Mouse (Mus musculus) lung, postnatal 14 days (tissue): Measurements from ENCODE around the gene Tmem189.

Experiments used
- DNase-seq: peaks from one replicate; pipeline ENCODE4 v3.0.0; 2021

The Tmem189 gene

DNA sequence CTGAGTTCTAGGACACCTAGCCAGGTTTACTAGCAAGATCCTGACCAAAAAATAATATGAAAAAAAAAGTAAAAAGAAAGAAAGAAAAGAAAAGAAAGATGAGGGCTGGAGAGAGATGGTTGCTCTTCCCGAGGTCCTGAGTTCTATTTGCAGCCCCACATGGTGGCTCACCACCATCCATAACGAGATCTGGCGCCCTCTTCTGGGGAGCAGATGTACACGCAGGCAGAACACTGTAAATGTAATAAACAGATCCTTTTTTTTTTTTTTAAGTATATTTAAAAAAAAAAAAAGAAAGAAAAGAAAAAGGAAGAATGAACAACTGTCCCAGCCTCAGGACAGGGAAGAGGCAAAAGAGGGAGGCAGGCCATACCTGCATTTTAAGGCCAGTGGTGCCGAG, 11.0 kb downstream of the Tmem189 start:
- DNase-seq: no peak

DNA sequence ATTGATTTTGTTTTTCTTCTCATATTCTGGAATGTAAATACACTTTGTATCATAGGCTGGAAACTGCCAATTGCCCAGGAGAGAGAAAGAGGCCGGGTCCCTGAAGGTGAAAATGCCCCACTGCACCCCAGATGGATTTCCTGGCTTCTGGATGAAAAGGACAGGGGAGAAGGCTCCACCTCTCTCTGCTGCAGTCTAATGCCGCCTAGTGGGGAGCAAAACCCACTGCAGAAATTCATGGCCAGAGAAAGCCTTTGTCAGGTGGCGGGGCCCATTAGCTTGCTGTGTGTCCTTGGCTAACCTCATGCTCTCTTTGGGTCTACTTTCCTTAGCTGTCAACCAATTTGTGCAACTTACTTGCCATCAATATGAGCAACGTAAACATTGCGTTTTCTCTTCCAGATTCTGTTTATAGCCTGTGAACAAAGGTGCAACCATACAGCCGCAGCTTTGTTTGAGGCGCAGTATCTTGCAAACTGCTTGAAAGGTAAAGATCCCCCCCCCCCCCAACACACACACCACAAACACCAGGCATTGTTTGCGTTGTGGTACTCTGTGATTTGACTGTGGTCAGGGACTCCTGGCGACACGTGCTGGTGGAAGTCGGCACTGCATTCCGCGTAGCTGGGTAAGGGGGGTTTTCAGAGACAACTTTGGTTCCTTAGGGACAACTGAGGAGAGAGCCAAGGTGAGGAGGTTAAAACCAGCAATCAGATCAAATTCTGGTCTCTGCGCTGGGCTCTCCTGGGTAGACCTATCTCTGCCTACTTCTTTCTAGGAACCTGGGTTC, 14.3 kb downstream of the Tmem189 start:
- peak; percentile 58 for DNase-seq

DNA sequence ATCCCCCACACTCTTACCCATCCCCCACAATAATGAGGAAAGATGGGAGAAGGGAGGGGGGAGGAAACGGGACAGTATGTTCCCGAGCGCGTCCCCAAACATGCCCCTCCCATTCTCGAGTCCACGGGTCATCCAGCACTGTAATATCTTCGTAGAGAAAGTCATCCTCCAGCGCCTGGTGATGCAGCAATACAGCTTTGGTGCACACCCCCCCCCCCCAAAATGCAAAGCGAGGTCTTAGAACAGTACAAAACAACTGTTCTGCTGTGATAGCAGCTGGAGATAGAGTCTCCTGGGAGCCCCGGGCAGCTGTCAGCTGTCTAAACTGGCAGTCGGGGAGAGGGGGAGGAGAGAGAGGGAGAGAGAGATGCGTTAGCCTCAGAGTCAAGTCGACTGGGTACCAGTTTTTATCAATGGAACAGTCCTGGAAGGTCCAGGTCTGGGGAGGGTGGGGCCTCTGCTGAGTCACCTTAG, 17.4 kb downstream of the Tmem189 start:
- no peak for DNase-seq

DNA sequence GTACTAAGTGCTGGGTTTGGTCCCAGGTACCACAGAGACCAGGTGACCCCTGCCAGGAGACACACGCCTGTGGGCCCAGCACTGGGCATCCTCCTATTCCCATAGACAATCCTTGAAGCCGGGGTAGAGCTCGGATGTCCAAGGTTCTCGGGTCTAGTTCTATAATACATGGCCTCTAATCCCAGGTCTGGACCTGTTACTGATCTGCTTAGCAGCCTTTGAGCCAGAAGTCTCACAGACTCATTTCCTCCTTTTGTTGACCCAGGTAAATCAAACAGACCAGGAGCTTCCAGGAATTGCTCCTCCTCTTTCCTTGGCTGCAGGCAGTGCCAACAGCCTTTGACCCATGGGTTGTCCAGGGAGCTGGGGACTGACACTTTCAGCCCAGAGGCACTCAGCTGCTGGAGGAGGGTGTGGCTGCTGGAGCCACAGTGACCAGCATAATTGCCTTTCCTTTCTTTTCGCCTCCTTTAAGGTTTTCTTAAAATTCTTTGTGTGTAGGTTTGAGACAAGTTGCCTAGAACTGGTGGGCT, 18.5 kb downstream of the Tmem189 start:
- DNase-seq: no peak

DNA sequence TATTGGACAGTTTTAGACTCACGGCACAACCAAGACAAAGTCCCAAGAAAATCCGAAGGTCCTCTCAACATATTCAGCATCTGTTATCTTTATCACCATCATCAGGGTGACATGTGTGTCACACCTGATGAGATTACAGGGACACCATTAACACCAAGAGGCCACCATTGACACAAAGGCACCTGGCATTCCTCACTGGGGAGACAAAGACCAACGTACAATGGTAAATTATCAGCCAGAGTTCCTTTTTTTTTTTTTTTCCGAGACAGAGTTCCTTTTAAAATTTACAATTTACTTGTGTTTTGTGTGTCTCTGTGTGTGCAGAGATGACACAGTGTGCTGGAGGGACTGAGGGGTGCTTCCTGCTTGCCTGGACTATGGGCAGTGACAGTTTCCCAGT, 20.2 kb downstream of the Tmem189 start:
- no peak for DNase-seq

DNA sequence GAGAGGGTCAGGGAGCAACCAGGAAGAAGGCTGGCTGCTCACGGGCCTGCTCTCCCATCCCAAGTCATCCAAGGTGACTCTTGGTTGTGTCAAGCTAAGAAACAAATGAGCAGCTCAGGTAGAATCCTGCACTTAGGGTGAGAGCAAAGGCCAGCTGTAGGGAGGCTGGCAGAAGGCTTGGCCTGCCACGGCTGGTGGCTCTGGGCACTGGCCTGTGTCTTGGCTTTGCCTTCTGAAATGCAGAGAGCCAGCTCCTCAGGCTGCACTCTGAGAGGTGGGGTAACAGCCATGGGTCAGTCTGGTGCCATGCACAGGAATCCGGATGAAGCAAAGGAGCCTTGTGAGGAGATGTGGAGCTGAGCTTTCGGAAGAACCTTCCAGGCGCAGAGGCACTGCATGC, 21.2 kb downstream of the Tmem189 start:
- DNase-seq: no peak

DNA sequence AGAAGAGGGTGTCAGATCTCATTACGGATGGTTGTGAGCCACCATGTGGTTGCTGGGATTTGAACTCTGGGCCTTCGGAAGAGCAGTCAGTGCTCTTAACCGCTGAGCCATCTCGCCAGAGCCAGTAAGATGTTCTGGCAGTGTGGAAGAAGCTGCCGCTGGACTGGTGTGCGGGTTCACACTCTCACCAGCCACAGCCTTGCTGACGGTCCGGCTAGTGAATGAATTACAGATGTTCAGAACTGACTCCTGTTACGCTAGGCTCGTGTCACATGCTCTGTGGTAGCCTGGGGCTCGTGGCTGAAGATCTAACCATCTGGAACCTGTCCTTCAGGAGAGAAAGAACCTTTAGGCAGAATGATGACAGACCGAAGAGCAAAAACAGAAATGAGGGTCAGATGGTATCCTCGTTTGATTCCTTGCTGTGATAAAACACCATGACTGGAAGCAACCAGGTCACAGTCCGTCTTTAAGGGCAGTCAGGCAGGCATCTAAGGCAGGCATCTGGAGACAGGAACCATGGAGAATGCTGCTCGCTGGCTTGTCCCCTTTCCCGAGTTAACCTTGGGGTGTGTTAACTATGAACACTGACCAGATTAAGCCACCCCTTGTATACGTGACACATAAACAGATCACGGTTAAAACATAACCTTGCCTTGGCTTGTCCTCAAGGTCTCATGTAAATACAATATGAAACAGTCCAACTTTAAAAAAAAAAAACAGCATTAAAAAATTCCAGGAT, 23.5 kb downstream of the Tmem189 start:
- no peak for DNase-seq

DNA sequence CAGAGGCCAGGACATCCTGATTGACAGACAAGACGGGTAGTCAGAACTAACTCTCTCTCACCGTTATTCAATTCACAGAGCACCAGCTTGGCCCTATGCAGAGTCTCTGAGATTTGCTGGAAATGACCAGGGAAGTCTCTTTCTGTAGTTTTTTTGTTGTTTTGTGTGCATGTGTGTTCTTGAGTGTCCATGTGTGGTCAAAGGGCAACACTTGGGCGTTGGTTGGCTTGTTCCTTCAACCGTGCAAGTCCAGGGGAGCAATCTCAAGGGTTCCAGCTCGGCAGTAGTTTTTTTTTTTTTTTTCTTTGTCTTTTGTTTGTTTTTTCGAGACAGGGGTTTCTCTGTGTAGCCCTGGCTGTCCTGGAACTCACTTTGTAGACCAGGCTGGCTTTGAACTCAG, 26.9 kb downstream of the Tmem189 start:
- no peak for DNase-seq

DNA sequence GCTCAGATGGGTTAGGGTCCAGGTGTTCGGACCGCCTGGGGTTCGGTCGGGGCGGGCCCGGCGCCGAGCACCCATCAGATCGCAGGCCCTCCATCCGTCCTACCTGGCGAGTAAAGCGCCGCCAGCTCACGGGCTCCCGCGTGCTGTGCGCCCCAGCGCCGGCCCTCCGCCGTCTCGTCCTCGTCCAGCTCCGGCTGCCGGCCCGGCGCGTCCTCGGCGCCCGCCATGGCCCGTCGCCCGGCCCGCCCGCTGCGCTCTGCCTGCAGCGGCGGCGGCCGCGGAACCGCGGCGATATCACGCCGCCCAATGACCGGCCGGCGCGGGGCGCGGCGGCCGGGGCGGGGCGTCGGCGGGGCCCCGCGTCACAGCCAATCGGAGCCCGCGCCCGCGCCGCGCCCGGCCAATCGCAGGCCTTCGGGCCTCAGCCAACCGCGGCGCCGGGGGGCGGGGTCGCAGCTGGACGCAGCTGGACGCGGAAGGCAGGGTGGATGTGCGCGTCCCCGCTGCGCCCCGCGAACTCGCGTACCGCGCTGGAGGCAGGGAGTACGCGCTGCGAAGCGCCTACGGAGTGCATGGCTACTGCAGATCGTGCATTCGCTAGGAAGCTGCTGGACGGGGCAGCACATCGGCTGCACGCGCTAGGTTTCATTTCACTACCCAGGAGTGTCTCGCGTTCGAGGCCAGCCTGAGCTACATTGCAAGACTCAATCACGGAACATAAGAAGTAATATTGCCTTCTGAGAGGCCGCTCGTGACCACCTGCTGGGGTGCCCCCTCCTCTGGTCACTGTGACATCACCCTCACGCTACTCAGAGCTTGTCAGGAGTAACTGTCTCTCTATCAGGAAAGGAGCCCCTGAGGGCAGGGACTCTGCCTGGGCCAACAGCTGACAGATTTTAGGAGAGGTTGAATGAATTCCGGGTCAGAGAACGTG, 28.1 kb downstream of the Tmem189 start, which contains the start of gene Gm20431:
Gene Gm20431, minus strand, starts transcription at position 227 of the 934 bp plus-strand sequence.
- peak; percentile 97 for DNase-seq

DNA sequence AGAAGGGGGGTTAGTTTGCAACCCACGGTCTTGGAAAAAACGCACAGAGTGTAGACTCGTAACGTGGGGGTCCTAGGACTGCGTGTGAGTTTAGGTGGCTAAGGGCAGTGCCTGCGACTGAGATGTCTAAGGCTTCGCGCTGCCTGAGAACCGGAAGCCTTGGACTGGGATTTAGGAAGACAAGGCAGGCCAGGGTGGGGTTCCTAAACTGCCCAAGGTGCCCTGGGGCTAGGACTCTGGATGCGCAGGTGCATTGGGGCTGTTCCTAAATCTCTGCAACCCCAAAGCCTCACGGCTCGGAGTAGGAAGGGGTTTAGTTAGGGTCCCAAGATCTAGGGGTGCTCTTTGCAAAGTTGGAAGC, 29.0 kb downstream of the Tmem189 start:
- DNase-seq: no peak

DNA sequence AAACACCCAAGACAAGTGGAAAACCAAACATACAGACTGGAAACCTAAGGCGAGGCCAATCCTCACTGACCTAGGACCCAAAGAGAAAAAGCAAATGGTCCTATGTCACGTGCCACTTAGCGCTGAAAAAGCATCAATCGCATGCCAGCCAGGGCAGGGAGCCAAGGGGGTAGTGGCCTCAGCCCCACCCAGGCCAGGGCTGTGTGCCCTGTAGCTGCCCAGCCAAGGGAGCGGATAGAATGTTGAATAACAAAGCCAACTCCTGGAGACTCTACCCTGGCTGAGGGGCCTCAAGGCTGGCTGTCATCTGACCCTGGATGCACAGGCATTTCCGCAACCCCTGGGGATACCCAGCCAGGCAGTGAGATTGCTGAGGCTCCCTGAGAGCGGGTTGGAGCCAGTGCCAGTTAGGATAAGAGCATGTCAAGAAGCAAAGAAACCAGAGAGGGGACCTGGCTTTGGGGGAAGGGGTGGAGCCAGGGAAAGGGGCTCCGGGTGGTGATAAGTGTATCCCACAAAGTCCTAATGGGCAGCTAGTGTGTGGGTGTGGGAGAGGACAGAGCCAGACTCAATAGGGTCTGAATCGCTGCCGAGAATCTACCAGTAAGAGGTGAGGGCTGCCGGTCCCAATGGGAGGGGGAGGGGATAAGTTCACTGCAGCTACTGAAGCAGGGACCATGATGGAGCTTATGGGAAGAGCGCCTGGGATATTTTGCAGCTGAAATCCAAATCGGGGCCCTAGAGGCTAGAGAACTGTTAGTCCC, 29.6 kb downstream of the Tmem189 start:
- DNase-seq: peak; percentile 86

DNA sequence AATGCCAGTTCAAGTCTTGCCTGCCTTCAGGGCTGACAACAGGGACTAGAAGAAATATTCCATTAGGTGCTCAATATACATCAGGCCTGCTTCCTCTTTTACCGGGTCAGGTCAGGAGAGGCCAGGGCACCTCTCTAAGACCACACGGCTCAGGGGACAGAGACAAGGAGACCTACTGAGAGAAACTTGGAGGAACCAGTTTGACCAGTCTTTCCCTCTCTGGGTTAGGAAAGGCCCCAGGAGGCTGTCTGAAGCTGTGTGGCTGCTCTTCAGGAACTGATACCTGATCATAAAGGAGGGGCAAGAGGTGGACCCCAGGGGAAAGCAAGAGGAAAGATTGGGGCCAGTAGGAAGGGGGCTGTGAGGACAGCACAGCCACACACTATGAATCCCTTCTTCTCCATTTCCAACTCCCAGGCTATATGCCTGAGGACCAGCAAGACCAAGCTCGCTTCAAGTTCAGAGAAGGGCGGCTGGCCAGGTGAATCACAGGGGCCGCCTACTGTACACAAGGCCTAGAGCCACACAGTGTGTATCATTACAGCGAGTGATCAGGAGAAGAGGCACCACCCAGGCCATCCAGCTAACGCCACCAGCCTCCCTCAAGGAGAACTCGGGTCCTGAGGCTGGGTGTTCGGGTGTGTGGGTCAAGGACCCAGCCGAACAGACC, 30.3 kb downstream of the Tmem189 start:
- peak; percentile 45 for DNase-seq

DNA sequence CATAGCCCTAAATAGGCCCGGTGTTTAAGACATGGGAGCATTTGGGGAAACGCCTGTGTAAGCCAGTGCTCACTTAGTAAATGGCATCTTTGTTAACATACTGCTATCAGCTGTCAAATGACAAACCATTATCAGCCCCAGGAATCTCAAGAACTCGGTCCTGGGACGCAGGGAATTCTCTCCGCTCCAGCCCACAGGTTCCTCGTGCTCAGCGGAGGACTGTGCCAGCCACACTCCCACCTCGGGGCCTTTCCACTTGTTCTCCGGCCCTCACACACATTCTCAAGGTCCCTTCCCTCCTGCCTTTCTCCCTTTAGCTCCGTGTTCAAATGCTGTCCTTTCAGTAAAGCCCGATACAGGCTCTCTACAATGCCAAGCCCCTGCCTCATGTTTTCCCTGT, 30.9 kb downstream of the Tmem189 start:
- no peak for DNase-seq

DNA sequence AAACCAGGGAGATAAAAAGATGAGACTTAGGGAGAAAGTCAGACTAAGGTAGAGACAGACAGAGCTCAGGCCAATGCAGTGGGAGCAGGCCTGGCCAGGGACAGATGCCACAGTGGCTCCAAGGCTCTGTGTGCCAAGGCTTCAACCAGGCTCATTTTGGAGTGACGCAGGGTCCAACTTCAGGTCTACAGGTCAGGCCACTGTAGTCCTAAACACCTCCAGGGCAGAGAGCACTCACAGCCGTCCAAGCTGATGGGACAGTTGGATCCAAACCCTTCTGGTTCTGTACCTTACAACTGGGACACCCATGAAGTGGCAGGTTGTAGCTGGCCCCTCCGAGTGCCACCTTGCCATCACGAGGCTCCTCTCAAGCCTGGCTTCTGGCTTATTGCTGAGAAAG, 31.6 kb downstream of the Tmem189 start:
- no peak for DNase-seq

DNA sequence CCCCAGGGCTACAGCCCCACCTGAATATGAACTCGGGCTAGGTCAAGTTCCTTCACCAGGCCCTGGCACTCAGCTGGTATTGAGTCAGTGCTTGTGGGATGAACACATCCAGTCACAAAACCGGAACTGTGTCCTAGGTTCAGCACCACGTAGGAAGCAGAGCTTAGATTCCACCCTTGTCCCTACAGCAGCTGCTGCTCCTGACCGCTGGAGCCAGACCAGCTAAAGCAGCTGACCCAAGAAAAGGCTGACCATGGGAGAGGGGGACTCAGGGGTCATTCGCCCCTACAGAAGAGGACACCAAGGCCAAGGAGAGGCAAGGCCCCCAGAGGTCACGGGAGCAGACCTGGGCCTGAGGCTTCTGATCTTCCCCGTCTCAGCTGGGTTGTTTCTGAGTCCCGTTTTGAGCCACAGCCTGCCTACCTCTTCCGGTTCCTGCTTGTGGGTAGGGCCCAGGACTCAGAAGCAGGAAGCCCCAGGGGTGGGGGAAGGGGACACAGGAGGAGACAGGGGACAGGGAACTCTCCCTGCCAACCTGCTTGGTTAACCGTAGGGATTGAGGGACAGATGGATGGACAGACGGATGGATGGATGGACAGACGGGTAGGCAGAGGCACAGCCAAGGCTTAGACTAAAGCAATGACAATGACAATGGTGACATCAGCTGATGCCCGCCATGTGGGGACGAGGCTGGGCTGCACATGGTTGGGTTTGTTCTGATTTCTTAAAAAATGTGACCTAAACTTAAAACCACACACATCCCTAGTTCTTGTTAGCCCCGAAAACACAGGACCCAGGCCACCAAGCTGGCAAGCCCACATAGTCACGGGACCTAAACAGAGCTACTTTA, 32.8 kb downstream of the Tmem189 start:
- DNase-seq: peak; percentile 60

DNA sequence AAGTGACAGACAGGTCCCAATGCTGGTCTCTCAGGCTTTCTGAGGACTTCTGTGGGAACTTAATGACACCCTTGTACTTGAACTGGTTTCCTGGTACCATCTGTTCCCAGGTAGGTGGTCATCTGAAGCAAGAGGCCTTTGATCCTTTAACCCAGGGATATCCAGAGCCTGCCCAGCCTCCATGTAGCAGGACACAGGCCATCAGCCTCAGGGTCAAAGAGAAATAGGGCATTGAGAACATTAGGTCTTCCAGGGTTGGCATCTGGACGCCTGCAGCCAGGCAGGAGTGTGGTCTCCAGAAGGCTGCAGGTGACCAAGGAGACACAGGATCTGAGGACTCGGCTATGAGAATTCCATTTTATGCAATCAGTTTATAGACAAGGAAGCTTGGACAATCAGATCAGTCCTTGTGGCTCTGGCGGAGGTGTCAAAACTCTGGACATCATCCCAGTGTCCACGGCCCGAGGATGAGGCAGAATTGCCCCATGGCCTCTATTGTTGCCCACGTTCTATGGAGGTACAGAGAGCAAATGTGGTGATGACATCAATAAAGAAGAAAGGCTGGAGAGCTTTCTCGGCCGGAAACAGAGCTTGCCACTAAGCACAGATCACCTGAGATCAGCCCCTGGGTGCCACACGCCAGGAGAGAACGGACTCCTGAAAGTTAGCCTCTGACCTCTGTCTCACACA, 34.6 kb downstream of the Tmem189 start:
- DNase-seq: no peak

DNA sequence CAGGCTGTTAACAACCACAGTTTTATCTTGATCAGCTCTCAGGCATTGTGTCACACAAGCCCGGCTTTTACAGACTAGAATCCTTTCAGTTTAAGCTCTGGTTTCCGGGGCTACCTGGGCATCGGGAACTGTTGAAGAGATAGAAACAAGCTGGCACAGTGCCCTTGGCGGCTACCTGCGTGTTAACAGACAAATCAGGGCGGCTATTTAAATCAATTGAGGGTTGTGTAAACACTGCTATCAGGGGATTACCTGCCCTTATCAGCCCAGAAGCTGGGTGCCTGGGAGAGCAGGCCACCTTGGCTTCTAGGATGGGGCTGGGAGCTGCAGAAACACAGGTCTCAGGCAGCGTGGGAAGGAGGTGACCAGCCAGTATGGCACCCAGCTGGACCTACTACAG, 36.9 kb downstream of the Tmem189 start:
- DNase-seq: no peak

DNA sequence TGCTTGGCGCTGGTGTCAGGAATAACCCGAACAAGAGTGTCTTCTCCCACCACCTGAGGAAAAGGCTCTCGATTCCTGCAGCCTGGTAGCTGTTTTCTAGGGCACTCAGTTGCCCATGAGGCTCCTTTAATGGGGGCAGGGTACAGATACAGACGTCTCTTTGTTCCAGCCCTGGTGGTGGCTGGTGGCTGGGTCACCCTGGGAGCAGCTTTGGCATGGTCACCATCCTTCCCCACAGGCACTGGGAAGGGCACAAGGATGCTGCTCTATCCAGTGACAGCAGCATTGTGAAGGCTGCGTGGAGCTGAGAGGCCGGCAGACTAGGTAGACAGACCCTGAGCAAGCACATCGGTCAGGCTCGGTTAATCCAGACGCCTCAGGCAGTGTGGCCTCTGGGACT, 38.0 kb downstream of the Tmem189 start:
- DNase-seq: no peak

DNA sequence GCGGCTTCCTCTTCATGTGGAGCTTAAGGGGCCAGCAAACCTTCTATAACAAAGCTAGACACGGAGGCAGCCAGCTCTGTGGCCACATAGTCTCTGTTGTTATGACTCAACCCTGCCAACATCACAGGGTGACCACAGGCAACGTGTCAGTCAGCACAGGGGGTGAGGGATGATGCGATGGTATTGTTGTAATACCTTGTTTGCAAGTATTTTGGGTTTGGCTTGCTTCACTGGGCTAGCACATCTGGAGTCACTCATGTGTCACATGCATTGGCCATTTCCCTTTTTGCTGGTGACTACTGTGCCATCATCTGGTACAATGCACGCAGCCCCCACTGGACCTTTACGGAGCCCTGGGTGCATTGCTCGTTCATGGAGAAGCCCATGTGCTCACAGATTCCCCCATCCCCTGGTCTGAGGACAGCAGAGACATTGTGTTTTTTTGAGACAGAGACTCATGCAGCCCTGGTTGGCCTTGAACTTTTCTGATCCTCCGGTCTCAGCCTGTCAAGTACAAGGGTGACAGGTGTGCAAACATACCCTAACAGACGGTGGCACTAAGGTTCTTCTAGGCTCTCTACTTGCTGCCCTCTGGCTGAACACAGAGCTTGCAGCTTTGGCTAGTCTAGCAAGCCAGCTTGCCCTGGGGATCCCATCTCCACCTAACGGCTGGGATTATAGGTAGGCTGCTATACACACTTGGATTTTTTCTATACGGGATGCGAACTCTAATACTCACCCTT, 40.2 kb downstream of the Tmem189 start:
- no peak for DNase-seq
